Mouse (Mus musculus) activated CD4-positive, CD25-positive, alpha-beta regulatory T cell, adult 4 months (primary cell): ENCODE measurements at regions not wholly inside any gene's neighbourhood (a gene's known extent, or its start where the extent isn't known, plus 50 kb on each side); places are given as distances from the start of the nearest gene placed in this dataset.

Experiments
- ATAC-seq: one replicate; pipeline ENCODE4 v1.8.0; 2017

GRCm38 (mm10) chr5:53384026-53384425, 81.9 kb upstream of the Rbpj start:
- ATAC-seq = no peak

GRCm38 (mm10) chr5:53385513-53386148, 80.3 kb upstream of the Rbpj start:
- ATAC-seq = no peak

GRCm38 (mm10) chr5:53393571-53393970, 72.4 kb upstream of the Rbpj start:
- peak; percentile 59 for ATAC-seq

GRCm38 (mm10) chr5:53394560-53394959, 71.4 kb upstream of the Rbpj start:
- ATAC-seq = no peak

GRCm38 (mm10) chr5:53398428-53399058, 67.4 kb upstream of the Rbpj start:
- no peak for ATAC-seq

GRCm38 (mm10) chr5:53401093-53401492, 64.9 kb upstream of the Rbpj start:
- peak; percentile 57 for ATAC-seq

- peak; percentile 47 for ATAC-seq
Observed at GRCm38 (mm10) chr5:53402022-53402421, 63.9 kb upstream of the Rbpj start.

GRCm38 (mm10) chr5:53402619-53403151, 63.3 kb upstream of the Rbpj start:
- peak; percentile 74 for ATAC-seq

GRCm38 (mm10) chr5:53405929-53406328, 60.0 kb upstream of the Rbpj start:
- ATAC-seq = no peak

GRCm38 (mm10) chr5:53407646-53408045, 58.3 kb upstream of the Rbpj start:
- ATAC-seq = no peak

GRCm38 (mm10) chr5:53408235-53408634, 57.7 kb upstream of the Rbpj start:
- no peak for ATAC-seq

- ATAC-seq = peak; percentile 55
Observed at GRCm38 (mm10) chr5:53409740-53410139, 56.2 kb upstream of the Rbpj start.

- no peak for ATAC-seq
Observed at GRCm38 (mm10) chr5:53412391-53413075, 53.4 kb upstream of the Rbpj start.

GRCm38 (mm10) chr5:53413677-53414076, 52.3 kb upstream of the Rbpj start:
- peak; percentile 55 for ATAC-seq

- no peak for ATAC-seq
Observed at GRCm38 (mm10) chr5:53415472-53415871, 50.5 kb upstream of the Rbpj start.
